Mouse (Mus musculus) liver, adult 2 months (tissue): ENCODE results near the gene Mecom. TPM values are rescaled to one million over a fixed set of nuclear protein-coding genes. Genes with fewer than 3 reads are reported as not detected.

Experiments used
- DNase-seq: peaks from one replicate; pipeline ENCODE4 v3.0.0-alpha.2; 2011; ENCODE audit warnings: low read depth, low spot score; ENCODE audit errors: extremely low read depth
- H3K27ac ChIP-seq: fragments of 200-500 bp; replicated peaks from 2 replicates; pipeline ENCODE4 v1.5.1; 2012; ENCODE audit warnings: low read depth, mild to moderate bottlenecking, control low read depth, inconsistent platforms, low read length; ENCODE audit not compliant: insufficient read depth
- H3K27me3 ChIP-seq: fragments of 200-500 bp; 2 replicates; pipeline ENCODE4 v1.6.1; 2012; ENCODE audit warnings: mild to moderate bottlenecking, moderate library complexity, low read length, inconsistent platforms; ENCODE audit not compliant: control insufficient read depth, insufficient read depth
- H3K36me3 ChIP-seq: fragments of 200-500 bp; 2 replicates; pipeline ENCODE4 v1.6.1; 2012; ENCODE audit warnings: low read length, inconsistent platforms; ENCODE audit not compliant: control insufficient read depth, insufficient read depth
- H3K4me1 ChIP-seq: fragments of 200-500 bp; 2 replicates; pipeline ENCODE4 v1.6.1; 2011; ENCODE audit warnings: low read length; ENCODE audit not compliant: control insufficient read depth, insufficient read depth
- H3K4me3 ChIP-seq: fragments of 200-500 bp; 2 replicates; pipeline ENCODE4 v1.5.1; 2011; ENCODE audit warnings: low read depth, mild to moderate bottlenecking, control low read depth, low read length, moderate library complexity; ENCODE audit not compliant: insufficient read depth
- H3K79me2 ChIP-seq: fragments of 200-500 bp; 2 replicates; pipeline ENCODE4 v1.6.1; 2012; ENCODE audit warnings: inconsistent platforms, mild to moderate bottlenecking, low read length, moderate library complexity; ENCODE audit not compliant: control insufficient read depth, insufficient read depth
- H3K9ac ChIP-seq: fragments of 200-500 bp; 2 replicates; pipeline ENCODE4 v1.6.1; 2012; ENCODE audit warnings: low read depth, mild to moderate bottlenecking, control low read depth, inconsistent platforms, low read length
- CTCF ChIP-seq: fragments of 200-500 bp; IDR thresholded peaks from 2 replicates; pipeline ENCODE4 v1.5.1; 2011; ENCODE audit warnings: low read depth, low read length, control low read depth
- POLR2A ChIP-seq: fragments of 200-500 bp; IDR thresholded peaks from 2 replicates; pipeline ENCODE4 v1.6.1; 2011; ENCODE audit warnings: low read length, control low read depth; ENCODE audit not compliant: insufficient read depth; ENCODE audit errors: extremely low read depth
- WGBS: fragments of 180-500 bp; shearing (Covaris S2); methylation state at CpG from one replicate; pipeline ENCODE4 v1.1.7; 2018; 5-methylcytosine and 5-hydroxymethylcytosine counted together
- polyA plus RNA-seq: library from polyadenylated mRNA; depleted of rRNA; stranded (reverse); fragments of >200 nt; gene quantifications from 2 replicates; pipeline ENCODE4 v1.2.3, GENCODE M21; 2012
- total RNA-seq: library from RNA; depleted of rRNA; stranded (reverse); fragments of >200 nt; gene quantifications from 2 replicates; pipeline ENCODE4 v1.2.3, GENCODE M21; 2014

Gene Mecom
- total and polyA plus RNA-seq, 2 experiments, result 0.39 to 1.4 TPM

GRCm38 (mm10) chr3:30140349-30140748 lies 407.5 kb downstream of the Mecom start:
- H3K4me1 ChIP-seq, result no peaks in the 10 kb centered on the region
- DNase-seq, result no peak
- no peak for TF ChIP-seq CTCF
- TF ChIP-seq POLR2A, result no peak
- no peak overlapping the region for H3K9ac ChIP-seq
- H3K79me2 ChIP-seq, result no peaks in the 10 kb centered on the region
- WGBS, result 37% methylated on average over 5 of the region's 5 CpGs
- no peaks in the 10 kb centered on the region for H3K27me3 ChIP-seq
- H3K4me3 ChIP-seq, result no peak overlapping the region
- H3K27ac ChIP-seq, result no peak overlapping the region
- H3K36me3 ChIP-seq, result no peaks in the 10 kb centered on the region

GRCm38 (mm10) chr3:30139678-30140077 lies 408.1 kb downstream of the Mecom start:
- TF ChIP-seq POLR2A, result no peak
- no peak for TF ChIP-seq CTCF

GRCm38 (mm10) chr3:30138588-30138987 lies 409.2 kb downstream of the Mecom start:
- no peak for DNase-seq
- Histone ChIP-seq H3K36me3 (no peaks in the 10 kb centered on the region), H3K4me1 (no peaks in the 10 kb centered on the region), H3K27ac (no peak overlapping the region), H3K4me3 (no peak overlapping the region), H3K27me3 (no peaks in the 10 kb centered on the region), H3K9ac (no peak overlapping the region), H3K79me2 (no peaks in the 10 kb centered on the region)
- WGBS, result 93% methylated on average over 6 of the region's 6 CpGs
- no peak for TF ChIP-seq POLR2A
- TF ChIP-seq CTCF, result no peak

More at GRCm38 (mm10) chr3:30139678-30140077, 408.1 kb downstream of the Mecom start:
- Histone ChIP-seq H3K36me3 (no peaks in the 10 kb centered on the region), H3K27me3 (no peaks in the 10 kb centered on the region), H3K79me2 (no peaks in the 10 kb centered on the region), H3K27ac (no peak overlapping the region), H3K4me3 (no peak overlapping the region), H3K9ac (no peak overlapping the region), H3K4me1 (no peaks in the 10 kb centered on the region)
- no peak for DNase-seq
- 67% methylated on average over 4 of the region's 4 CpGs for WGBS

- H3K4me1 ChIP-seq, result no peaks in the 10 kb centered on the region
- WGBS, result 60% methylated on average over 6 of the region's 6 CpGs
- H3K4me3 ChIP-seq, result no peak overlapping the region
- H3K36me3 ChIP-seq, result no peaks in the 10 kb centered on the region
- H3K27ac ChIP-seq, result no peak overlapping the region
- H3K9ac ChIP-seq, result no peak overlapping the region
- no peaks in the 10 kb centered on the region for H3K79me2 ChIP-seq
- no peaks in the 10 kb centered on the region for H3K27me3 ChIP-seq
- no peak for DNase-seq
- TF ChIP-seq CTCF, result no peak
- TF ChIP-seq POLR2A, result no peak
Observed at GRCm38 (mm10) chr3:30135857-30136256, 412.0 kb downstream of the Mecom start.

- H3K79me2 ChIP-seq, result no peaks in the 10 kb centered on the region
- no peaks in the 10 kb centered on the region for H3K36me3 ChIP-seq
- H3K9ac ChIP-seq, result no peak overlapping the region
- H3K27ac ChIP-seq, result no peak overlapping the region
- H3K27me3 ChIP-seq, result no peaks in the 10 kb centered on the region
- no peak overlapping the region for H3K4me3 ChIP-seq
- no peak for DNase-seq
- H3K4me1 ChIP-seq, result no peaks in the 10 kb centered on the region
- 83% methylated on average over 1 of the region's 1 CpGs for WGBS
- TF ChIP-seq CTCF (no peak), POLR2A (no peak)
Observed at GRCm38 (mm10) chr3:30135119-30135518, 412.7 kb downstream of the Mecom start.

GRCm38 (mm10) chr3:30132981-30133380 lies 414.8 kb downstream of the Mecom start:
- TF ChIP-seq POLR2A, result no peak
- TF ChIP-seq CTCF, result no peak
- no peak for DNase-seq
- no peaks in the 10 kb centered on the region for H3K4me1 ChIP-seq
- no peaks in the 10 kb centered on the region for H3K79me2 ChIP-seq
- H3K9ac ChIP-seq, result no peak overlapping the region
- H3K27ac ChIP-seq, result no peak overlapping the region
- H3K4me3 ChIP-seq, result no peak overlapping the region
- H3K36me3 ChIP-seq, result no peaks in the 10 kb centered on the region
- 90% methylated on average over 3 of the region's 3 CpGs for WGBS
- H3K27me3 ChIP-seq, result no peaks in the 10 kb centered on the region

- no peaks in the 10 kb centered on the region for H3K27me3 ChIP-seq
- TF ChIP-seq POLR2A (no peak), CTCF (no peak)
- H3K9ac ChIP-seq, result no peak overlapping the region
- 80% methylated on average over 2 of the region's 2 CpGs for WGBS
- no peak overlapping the region for H3K27ac ChIP-seq
- DNase-seq, result no peak
- H3K4me1 ChIP-seq, result no peaks in the 10 kb centered on the region
- no peak overlapping the region for H3K4me3 ChIP-seq
- no peaks in the 10 kb centered on the region for H3K79me2 ChIP-seq
- no peaks in the 10 kb centered on the region for H3K36me3 ChIP-seq
Observed at GRCm38 (mm10) chr3:30132370-30132769, 415.4 kb downstream of the Mecom start.
